Mouse (Mus musculus) thymus, adult 2 months (tissue): Measurements from ENCODE around the gene Kif1a.

Experiments used
- CTCF ChIP-seq: fragments of 200-500 bp; IDR thresholded peaks from 2 replicates; pipeline ENCODE4 v1.5.1; 2012; ENCODE audit warnings: mild to moderate bottlenecking, control low read depth, low read length, moderate library complexity, borderline replicate concordance; ENCODE audit not compliant: control insufficient read depth, poor library complexity, insufficient read depth; ENCODE audit errors: extremely low read depth
- POLR2A ChIP-seq: fragments of 200-500 bp; IDR thresholded peaks from 2 replicates; pipeline ENCODE4 v1.6.1; 2012; ENCODE audit warnings: mild to moderate bottlenecking, low read length, control low read depth, moderate library complexity; ENCODE audit not compliant: control insufficient read depth, poor library complexity, insufficient read depth; ENCODE audit errors: extremely low read depth

GRCm38 (mm10) chr1:93100576-93101491 is 917 bp downstream of the Kif1a start:
- no peak for TF ChIP-seq POLR2A
- no peak for TF ChIP-seq CTCF
